Mouse (Mus musculus): Measurements from ENCODE around the gene Gm5485.

Gene Gm5485

DNA sequence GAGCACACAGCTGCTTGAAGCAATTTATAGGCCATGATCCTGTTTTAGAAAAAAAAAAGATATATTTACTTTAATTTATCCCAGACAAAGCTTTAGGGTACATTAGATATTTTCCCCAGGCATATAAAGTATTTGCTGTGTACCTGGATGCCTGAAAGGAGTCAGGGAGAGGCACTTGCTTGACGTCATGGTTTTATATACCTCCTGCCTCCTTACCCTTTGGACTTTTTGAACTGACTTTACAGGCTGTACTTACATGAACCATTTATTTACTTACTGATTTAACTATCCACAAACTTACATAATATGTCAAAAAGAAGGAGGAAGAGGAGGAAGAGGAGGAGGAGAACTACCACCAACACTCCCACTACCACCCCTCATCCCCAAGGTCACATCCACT is at the start of gene Gm5485:
Gene Gm5485 (minus strand): TSS at position 171 of the 400 bp plus-strand sequence.
- DNase-seq (ENCODE audit: low read depth, low spot score) = no peak

DNA sequence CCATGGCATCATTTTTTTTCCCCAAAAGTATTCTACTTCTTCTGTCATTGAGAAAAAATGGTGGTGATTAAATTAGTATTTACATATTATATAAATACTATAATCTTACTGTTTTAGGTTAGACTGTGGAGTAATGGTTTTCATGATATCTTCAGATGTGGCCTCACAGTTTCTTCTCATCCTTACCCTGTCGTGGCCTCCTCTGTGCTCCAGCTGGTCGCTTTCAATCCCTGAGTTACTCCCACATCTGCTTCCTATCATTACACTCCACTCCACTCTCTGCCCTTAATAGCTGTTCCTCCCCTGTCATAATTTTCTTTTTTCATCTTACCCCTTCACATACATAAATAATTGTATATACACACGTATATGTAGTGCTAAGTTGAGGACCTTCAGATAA is 41.0 kb upstream of the Gm5485 start:
- DNase-seq (ENCODE audit: low read depth, low spot score) = no peak

DNA sequence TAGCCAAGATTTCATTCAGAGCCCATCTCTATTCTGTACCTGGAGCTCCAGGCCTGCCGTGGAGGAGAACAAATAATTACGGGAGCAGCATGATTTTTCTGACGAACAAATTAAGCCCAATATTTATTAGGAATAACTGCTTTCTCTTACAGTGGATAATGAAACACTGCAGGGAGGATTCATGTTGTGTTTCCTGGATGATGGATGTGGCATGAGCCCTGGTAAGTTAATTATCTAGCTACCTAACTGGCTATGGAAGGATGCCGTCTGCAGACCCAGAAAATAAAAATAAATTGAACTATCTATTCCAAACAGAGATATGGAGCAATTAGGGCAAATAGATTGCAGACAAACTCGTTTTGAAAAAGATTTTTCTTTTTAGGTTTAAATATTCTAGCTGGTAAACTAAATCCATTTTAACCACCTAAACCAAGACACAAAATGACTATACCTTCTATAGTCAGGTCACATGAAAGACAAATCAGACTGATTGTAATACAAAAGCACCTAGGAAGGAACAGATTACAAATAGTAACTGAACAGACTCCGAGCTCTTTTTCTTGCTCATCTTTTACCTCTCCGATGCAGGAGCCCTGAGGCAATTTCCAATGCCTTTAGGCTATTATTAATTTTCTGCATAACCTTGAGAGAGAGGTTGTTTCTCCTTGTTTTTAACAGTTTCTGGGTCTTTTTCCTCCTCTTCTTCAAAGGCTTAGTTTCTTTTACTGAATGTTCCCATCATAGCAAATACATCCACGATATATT is 34.1 kb upstream of the Gm5485 start:
- DNase-seq (ENCODE audit: low read depth, low spot score) = no peak

DNA sequence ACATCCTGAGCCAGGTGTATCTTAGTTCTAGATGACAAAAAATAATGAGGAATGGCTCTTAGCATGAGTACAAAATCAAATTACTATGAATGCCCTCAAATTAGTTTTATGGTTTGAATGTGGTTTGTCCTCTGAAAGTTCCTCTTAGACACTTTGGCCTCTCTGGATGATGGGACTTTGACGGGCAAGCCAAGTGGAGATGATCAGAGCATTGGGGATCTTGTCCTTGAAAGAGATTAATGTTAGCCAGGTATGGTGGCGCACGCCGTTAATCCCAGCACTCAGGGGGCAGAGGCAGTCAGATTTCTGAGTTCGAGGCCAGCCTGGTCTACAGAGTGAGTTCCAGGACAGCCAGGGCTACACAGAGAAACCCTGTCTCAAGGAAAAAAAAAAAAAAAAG is 32.4 kb upstream of the Gm5485 start:
- DNase-seq (ENCODE audit: low read depth, low spot score) = no peak

- no peak for DNase-seq (ENCODE audit: low read depth, low spot score)
Observed at GRCm38 (mm10) chr16:48437476-48437875, 25.3 kb upstream of the Gm5485 start.

DNA sequence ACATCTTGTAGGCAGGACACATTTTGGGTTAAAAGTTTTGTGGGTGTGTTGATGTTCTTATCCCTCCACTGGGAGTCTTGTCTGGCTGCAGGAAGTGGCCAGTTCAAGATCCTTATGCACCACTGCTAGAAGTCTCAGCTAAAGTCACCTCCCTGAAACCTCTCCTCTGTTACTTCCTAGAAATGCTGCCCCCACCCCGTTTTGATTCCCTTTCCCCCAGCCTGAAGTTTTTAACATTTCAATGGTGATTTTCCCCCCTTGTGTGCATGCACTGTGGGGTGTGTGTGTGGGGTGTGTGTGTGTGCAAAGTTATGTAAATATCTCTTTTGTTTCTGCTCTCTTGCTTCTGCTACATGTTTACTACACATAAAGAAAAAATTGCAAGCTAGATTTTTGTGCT is 23.2 kb upstream of the Gm5485 start:
- DNase-seq (ENCODE audit: low read depth, low spot score) = no peak

DNA sequence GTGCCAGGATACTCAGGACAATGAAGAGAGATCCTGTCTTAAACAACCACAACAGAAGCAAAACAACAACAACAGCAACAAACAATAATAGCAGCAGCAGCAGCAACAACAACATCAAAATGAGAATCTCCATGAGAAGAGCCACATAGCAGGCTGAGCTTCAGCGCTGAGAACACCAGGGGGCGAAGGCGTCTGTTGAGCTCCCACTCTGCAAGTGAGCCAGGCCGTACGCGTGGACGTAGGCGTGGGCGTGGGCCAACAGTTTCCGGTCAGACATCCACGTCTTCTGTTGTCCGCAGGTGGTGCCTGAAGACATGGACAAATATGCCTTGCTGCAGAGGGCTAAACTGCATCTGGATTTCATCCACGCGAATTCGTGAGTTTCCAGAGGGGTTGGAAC is 18.8 kb upstream of the Gm5485 start, which contains the start of gene Morc1:
Gene Morc1 (plus strand): TSS at position 211 of the 400 bp plus-strand sequence.
- no peak for DNase-seq (ENCODE audit: low read depth, low spot score)

- no peak for DNase-seq (ENCODE audit: low read depth, low spot score)
Observed at GRCm38 (mm10) chr16:48429427-48429826, 17.2 kb upstream of the Gm5485 start.

GRCm38 (mm10) chr16:48424069-48424468 is 11.9 kb upstream of the Gm5485 start:
- no peak for DNase-seq (ENCODE audit: low read depth, low spot score)

DNA sequence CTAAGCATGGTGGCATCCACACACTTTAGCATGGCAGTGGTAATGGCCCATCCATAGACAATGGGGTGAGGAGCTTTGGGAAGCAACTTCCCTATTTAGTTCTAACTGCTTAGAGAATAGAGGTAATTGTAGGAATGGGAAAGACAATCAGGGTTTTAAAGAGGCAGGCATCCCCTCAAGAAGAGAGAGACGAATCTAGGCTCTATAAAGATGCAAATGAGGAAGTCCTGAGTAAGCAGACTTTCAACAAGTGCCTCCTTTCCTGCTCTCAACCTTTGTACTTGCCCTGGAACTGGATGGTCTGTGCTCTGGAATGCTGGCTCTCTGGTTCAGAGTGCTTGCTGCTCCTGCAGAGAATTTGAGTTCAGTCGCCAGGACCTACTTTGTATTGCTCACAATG is 10.3 kb upstream of the Gm5485 start:
- DNase-seq (ENCODE audit: low read depth, low spot score) = no peak

GRCm38 (mm10) chr16:48419035-48419434 is 6.8 kb upstream of the Gm5485 start:
- DNase-seq (ENCODE audit: low read depth, low spot score) = no peak

DNA sequence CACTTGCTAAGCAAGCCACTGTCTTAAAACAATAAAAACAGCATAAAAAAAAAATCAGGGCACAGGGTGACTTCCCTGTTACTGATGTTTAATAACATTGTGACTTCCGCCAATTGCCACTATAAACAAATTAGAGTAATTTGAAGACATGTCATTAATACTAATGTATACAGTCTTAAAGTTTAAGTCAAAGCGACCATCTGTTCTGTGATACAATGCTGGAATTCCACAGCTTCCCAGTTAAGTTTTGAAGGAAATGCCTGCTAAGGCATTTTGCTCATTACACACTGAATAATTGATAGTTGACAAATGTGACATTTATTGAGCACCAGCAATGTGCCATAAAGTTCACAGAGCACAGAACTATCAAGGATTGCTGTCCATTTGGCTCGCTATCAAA is 6.3 kb upstream of the Gm5485 start:
- DNase-seq (ENCODE audit: low read depth, low spot score) = no peak

DNA sequence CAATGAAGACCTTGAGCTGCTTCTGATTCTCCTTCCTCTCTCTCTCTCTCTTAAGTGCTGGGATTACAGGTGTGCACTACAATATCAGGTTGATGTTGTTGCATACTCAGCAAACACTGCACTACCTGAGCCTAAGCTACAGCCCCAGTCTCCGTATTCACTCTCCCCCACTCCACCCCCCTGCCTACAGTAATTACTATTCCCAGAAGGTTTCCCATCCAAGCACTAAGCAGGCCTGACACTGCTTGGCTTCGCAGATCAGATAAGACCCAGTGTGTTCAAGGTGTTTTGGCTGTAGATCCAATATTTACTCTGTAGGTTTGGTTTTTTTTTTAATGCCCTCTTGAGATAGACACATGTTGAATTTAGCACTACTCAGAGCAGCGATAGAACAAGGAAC is 2.1 kb downstream of the Gm5485 start:
- DNase-seq (ENCODE audit: low read depth, low spot score) = no peak

DNA sequence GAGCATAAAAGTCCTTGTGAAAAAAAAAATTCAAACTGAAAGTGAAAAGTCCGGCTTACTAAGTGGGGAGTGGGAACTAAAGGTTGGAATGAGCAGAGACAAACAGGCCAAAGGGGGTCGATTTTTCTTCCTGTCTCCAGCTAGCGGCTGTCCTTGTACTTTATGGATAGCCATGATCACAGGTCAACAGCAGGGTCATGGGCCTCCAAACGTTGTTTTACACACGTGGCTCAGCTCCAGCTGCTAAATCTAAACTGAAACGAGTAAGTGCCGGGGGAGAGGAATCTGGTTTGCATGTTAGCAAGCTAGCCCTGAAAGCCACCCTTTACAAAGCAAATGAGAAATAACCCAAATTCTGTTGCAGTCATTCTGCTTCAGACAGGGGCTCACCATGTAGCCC is 2.6 kb downstream of the Gm5485 start:
- DNase-seq (ENCODE audit: low read depth, low spot score) = no peak

GRCm38 (mm10) chr16:48405674-48406403 is 6.4 kb downstream of the Gm5485 start:
- DNase-seq (ENCODE audit: low read depth, low spot score) = no peak

- DNase-seq (ENCODE audit: low read depth, low spot score) = no peak
Observed at GRCm38 (mm10) chr16:48404009-48404408, 8.2 kb downstream of the Gm5485 start.

GRCm38 (mm10) chr16:48403423-48403822 is 8.8 kb downstream of the Gm5485 start:
- DNase-seq (ENCODE audit: low read depth, low spot score) = no peak

GRCm38 (mm10) chr16:48402963-48403362 is 9.3 kb downstream of the Gm5485 start:
- DNase-seq (ENCODE audit: low read depth, low spot score) = no peak

DNA sequence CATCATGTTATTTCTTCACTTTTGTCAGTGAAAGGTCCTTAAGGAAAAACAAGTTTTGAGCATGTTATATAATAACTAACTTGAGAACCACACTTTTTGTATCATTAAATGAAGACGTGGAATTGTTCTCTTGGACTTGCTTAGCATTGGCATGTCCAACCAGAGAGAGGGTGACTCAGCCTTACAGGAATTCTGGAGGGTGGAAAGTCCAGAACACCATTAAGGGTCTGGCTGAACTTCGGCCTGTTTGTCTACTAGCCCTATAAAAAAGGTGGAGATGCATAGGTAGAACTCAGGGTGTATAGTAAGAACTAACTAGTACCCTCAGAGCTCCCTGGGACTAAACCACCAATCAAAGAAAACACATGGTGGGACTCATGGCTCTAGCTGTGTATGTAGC is 16.9 kb downstream of the Gm5485 start:
- no peak for DNase-seq (ENCODE audit: low read depth, low spot score)

DNA sequence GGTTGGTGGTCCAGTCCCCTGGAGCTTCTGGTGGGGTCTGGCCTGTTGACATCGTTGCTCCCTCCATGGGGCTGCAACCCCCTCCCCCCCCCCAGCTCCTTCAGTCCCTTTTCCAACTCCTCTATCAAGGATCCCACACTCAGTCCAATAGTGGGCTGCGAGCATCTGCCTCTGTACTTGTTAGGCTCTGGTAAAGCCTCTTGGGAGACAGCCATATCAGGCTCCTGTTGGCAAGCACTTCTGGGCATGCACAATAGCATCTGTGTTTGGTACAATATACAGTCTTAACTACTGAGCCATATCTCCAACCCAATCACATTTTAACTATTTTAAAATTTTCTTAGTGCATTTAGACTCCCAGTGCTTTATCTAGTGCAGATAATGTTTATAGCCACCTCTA is 25.2 kb downstream of the Gm5485 start:
- DNase-seq (ENCODE audit: low read depth, low spot score) = no peak

DNA sequence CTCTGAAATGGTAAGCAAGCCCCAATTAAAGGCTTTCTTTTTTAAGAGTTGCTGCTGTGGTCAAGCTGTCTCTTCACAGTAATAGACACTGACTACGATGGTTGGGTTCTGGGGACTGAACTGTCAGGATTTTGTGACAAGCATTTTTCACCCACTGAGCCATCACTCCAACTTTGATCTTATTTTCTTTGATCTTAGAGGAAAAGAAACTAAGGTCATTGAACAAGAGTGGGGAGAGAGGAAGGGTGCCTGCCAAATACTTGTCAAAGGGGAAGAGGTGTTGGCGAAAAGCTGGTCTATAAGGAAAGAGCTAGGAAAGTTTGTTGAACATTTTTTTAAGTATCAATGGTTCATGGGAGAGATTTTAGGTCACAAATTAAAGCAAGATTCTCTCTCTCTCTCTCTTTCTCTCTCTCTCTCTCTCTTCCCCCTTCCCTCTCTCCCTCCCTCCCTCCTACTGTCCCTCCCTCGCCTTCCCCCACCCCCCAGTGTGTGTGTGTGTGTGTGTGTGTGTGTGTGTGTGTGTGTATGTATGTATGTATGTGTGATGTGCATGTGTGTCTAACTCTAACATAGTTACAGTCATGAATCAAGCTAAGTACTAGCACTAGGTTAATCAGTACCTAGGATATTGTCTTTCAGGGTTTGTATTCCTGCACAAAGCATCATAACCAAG is 28.5 kb downstream of the Gm5485 start:
- no peak for DNase-seq (ENCODE audit: low read depth, low spot score)

GRCm38 (mm10) chr16:48373711-48374485 is 38.3 kb downstream of the Gm5485 start:
- DNase-seq (ENCODE audit: low read depth, low spot score) = no peak
